Mouse (Mus musculus) lung, postnatal 25 days (tissue): ENCODE data around the gene Tmem251.

Experiments
- DNase-seq: peaks from one replicate; pipeline ENCODE4 v3.0.0; 2022; ENCODE audit warnings: low spot score

Gene Tmem251

DNA sequence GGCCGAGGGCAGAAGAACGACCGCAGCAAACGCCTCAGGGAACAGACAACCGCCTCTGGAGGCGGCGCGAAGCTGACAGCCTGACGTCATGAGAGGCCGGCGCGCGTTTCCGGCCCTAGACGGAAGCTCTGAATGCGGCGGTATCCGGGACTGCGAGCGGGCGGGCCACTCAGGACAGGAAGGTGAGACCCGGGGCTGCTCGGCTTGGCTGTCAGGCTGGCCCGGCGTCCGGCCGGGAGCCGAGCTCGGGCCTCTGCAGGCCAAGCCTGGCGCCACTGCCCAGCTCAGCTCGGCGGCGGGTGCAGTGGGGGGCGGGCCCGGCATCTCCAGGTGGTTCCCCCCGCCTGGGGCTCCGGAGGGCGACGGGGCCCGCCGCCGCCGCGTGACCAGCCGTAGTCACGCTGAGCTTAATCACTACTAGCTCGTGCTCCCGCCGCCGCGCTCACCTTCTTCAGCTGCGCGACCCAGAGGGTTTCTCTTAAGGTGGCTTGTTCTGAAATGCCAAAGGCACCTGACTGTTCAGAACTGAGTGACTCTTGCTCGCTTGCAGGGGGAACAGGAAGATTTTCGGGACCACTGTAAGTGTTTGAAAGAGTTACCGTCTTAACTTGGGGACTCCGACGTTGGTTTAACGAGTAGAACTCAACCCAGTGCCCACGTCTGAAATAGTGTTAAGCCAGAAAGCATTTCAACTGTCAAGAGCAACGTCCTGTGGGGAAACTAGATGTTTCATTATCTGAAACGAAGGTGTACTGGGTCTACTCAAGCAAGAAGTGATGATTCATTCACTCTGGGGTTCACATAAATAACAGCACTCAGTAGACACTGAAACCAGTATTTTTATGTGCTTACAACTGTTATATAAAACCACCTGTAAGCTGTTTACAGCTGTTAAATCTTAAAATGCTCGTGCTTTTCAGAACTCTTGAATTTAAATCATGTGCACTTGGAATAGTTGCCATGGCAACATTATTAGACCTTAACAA is at the start of gene Tmem251, which contains the start of gene Moap1:
Gene Tmem251, plus strand, starts transcription at position 174 of the 986 bp plus-strand sequence.
Gene Moap1, minus strand, starts transcription at position 73 of the 986 bp plus-strand sequence.
- peak; percentile 93 for DNase-seq

DNA sequence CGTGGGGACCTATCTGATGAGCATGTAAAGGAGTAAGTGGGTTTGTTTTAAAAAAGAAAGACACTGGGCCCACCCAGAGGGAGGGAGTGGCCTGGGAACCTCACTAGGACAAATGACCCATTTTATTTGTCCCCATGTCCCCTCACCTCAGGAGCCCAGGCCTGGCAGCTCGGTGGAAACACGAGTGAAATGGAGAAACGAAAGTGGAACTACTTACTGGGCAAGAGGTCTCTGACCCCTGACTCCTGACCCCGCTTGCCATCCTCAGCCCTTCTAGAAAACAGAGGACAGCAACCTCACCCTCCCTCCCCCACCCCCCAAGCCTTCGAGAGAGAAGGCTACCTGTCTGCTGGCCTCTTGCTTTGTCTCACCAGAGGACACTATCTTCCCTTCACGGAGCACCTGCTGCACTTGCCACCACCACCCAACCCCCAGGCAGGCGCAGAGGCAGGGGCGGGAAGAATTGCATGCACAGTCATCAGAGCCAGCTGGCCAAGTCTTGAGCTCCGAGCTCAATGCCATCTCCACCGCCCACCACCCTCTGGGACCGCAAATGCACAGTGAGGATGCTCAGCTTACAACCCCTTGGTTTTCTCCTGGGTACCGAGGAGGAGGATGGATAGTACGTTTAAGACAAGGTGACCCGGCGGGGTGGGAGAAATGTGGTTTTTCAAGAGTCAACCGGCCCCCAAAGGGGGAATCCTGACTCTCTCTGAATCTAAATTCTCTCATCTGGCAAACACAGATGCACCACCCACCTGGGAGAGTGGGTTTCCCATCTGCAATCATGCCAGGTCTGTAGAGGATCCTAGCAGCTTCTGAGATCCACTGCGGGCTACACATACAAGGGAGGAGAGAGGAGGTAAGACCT is 48.0 kb upstream of the Tmem251 start:
- DNase-seq: no peak

DNA sequence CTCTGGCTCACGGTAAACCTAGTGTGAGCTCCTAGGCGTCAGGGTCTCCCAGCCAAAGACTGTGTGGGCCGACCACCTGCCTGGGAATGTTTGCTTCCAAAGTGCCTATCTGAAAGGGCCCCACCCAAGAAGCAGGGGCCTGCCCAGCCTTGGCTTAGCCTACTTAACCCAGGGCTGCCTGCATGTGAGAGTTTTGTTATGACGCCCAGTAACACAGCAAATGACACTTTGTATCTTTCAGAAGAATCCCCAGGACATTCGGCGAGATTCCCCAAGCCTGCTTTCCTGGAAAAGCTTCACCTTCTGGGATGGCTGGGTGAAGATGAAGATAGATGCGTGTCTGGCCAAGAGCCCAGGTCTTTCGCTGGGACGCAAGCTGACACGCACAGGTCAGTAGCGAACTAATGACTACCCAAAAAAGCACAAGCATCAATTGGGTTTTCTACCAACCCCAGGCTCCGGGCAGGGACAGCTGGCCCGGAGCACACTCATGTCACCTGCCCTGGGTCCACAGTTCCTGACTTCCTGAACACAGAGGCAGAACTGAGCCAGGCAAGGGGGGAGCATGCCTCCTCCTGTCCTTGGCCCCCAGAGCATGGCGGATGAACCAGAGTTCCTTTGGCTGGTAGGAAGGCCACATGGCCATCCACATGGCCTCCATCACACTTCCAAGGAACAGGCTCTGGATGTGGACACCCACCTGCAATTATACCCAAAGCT is 46.8 kb upstream of the Tmem251 start:
- DNase-seq: no peak

DNA sequence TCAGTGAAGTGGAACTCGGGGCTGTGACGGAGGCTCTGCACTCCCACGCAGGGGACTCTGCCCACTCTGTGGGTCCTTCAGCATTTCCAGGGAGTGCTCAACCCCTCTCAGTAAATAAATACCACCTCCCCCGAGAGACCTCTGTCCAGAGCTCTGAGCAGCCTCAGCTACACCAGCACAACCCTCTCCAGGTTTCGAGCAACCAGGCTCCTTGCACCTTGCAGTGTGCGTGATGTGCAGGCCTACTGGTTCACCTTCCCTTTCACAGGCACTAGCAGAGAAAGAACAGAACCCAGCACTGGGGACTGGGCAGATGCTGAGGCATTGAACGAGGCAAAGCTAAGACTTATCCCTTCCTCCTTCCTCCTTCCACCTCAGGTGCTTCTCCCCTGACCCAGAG is 46.2 kb upstream of the Tmem251 start:
- no peak for DNase-seq

DNA sequence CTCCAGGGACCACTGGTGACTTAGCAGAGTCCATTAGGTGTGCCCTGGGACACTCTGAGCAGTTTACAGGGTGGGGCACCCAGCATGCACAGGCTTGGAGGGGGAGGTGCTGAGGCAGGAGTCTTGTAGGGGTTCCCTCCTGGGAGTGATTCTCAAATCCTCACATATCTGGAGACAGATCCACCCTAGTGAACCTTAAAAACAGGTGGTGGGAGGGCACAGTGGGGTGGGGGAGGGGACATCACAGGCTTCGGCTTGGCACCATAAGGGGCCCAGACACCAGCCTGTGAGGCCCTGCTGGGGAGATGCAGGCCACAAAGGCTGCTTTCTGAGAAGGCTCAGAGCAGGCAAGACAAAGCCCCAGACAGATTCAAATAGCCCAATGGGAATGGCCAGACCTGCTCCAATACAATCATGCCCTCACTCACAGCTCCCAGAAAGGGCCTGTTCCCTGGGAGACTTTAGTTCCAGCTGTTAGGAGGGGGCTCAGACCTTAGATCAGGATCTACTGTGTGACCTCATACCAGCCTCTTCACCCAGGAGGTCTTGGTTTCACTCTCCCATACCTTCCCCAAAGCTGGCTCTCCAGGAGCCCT is 45.4 kb upstream of the Tmem251 start:
- no peak for DNase-seq

DNA sequence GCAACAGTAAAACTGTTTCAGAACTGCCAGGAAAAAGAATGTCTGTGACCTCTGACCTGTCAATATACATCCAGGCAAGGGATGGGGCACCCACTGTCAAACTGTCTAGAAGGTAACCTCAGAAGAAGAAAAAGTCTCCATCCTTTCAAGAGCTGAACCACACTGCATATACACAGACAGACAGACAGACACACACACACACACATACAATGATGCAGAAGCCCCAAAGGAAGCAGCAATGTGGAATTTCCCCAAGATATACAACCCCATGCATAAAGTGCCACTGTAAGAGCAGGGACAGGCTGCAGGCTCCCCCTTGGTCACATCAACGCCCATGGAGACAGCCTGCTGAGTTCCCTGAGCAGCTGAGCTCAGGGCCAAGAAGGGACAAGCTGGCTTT is 44.4 kb upstream of the Tmem251 start:
- no peak for DNase-seq

DNA sequence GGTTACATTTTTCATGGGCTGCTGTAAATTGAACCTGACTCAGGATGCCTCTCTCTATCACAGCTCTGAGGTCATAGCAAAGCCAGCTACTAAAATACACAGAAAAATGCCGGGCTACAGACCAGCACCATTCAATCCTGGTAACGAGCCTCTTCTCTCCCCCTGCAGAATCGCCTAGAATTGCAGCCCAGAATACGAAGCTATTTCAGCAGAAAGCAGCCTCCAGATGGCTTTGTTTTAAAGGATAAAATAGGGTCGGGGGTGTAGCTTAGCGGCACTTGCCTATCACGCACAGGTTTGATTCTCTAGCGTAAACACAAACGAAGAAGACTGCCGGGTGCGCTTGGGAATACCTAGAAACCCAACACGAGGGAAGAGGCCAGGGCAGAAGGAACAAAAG is 43.1 kb upstream of the Tmem251 start:
- DNase-seq: no peak

DNA sequence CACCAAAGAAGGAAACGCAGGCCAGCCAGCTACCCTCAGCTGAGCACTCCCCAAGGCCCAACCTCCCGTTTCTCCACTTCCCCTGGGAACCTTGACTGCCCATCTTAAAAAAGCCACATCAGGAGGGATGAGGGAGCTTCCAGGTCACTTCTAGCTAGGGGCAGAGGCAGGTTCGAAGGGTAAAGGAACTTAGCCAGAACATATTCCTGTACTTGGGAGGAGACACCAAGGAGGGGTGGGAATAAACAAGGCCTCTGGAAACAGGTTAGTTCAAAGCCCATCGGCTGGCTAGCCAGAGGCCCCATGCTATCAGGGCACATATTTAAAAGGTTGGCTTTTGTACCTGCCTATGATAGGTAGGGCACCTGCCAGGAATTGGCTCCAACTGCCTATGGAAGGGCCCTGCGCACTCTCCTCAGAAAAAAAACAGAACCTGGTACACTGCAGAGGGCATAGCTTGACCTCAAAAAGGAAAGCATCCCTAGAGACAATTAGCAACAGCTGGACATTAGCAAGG is 41.8 kb upstream of the Tmem251 start:
- no peak for DNase-seq

DNA sequence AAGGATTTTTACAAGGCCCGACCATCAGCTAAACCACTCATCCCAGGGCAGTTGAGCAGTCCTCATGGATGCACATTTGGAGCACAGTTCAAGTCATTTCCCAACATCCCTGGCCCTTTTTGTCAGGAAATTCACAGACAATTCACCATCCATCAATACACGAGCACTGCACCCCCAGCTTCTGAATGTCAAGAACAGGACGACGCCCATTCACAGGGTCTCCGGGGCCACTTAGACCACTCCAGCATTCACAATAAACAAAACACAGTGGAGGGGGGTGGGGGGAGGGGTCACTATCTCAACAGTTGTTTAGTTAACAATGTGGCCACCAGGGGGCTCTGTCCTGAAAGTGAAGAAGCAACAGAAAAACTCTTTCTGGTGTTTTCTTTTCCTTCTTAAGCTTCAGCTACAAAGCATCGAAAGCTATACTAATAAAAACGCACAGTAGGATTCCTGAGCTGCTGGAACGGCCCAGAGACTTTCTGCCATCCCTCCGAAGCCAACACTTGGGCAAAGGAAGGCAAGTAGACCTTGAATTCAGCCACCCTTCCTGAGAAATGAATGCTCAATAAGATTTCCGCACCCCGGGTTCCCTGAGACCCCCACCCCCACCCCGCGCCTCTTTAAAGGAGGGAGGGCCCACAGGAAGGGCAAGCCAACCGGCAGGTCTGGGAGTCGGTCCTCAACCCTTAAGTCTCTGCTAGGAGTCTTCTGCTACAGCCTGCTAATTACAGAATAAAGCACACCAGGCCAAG is 41.0 kb upstream of the Tmem251 start:
- DNase-seq: peak; percentile 76

DNA sequence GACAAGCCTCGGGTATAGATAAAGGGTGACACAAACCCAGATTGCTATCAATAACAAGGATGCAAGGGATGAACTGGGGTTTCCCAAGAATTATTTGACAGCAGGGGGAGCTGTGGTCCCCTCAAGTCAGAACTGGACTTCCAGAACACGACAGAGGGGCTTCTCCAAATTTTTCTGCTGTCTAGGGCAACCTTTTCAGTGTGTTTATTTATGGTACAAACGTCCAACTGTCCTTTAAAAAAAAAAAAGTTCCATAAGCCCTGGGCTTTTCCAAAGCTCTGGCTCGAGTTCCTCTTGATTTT is 40.5 kb upstream of the Tmem251 start:
- DNase-seq: no peak

DNA sequence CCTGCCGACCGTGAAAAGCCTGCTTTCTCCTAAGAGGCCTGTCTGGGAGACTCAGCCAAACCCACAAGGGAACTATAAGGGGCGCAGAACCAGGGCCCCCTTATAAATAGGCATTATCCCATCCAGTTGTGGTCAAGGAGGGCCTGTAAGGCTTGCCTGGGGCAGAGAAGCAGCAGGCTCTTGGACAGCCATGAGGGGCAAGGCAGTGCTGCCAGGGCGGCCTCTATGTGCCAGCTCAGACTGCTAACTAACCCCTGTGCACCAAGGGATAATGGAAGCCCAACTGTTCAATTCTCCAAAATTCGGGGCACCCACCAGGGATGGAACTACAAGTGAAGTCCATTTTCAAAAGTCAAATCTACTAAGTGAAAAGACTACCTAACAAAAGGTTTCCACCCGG is 40.1 kb upstream of the Tmem251 start:
- no peak for DNase-seq

DNA sequence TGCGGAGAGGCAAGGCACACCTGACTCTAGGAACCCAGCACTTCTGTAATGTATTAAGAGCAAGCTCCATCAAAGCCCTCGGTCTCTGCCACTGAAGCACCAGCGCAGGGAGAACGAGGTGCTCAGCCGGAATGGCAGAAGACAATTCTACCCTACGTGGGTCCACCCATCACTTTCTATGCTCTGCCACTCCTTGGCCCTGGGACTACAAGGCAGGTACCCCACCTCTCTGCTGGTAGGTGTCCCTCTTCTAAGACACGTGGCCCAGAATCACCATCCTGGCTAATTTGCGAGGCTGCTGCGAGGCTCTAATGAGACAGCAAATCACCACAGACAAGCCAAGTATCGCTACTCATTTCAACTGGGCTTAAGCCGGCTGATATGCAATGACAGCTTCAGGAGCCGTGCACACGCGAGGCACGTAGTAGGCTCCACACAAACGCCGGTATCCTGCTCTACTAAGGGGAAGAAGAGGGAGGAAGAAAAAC is 39.6 kb upstream of the Tmem251 start:
- no peak for DNase-seq

DNA sequence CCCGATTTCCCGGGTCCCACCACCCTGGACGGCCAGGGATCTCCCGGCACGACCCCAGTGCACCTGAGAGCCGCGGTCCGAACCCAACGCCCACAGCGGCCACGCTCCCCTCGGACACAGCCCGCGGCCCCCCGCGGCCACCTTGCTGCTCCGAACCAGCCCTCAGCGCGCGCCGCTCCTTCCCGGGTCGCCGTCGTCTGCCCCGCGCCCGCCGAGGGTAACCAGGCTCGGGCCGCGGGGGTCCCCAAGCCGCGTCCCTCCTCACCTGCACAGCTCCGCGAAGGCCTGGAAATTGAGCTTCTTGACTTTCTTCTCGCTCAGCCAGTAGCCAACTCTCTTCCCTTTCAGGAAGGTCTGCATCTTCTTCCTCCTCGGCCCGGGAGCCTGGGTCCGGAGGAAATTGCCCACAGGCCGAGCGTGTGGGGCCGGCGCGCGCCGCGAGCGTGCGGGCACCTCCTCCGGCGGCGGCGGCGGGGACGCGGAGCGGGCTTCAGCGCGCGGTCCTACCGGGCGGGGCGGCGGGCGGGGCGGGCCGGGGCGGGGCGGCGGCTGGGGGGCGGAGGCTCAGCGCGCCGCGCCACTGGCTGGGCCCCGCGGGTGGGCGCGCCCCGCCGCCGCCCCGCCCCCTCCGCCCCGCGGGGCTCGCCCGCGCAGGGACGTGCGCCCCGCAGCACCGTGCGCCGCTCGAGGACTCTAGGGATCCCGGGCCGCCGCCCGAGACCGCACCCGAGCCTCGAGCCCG is 38.9 kb upstream of the Tmem251 start, which contains the start of gene Itpk1:
Gene Itpk1, minus strand, starts transcription at position 474 of the 742 bp plus-strand sequence.
- DNase-seq: peak; percentile 50

DNA sequence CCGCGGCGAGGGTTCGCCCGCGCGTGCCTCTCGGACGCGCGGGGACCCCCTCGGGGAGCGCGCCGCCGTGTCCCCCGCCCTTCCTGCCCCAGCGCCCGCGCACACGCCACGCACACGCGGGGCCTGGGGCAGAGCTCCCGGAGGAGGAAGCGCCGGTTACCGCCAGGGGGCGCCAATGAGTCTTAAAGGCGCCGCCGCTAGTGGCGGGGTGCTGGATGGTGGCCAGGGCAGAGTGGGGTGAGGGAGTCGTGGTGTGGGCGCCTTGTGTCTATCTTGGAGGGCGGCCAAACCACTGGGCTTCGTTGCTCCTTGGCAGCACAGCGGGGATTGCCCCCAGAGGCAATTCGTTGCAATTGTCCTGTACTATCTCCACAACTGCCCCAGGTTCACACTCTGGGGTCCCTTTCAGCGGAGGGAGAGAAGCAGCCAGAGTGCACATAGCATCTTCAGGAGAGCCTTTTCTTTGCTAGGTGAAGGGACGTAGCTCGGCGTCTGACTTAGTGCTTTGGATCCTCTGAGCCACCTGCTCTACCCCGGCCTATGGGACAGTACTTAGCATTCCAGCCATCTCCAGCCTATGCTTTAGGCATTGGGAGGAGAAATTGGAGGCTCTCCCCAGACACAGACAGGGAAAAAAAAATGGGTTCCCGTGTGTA is 38.2 kb upstream of the Tmem251 start:
- peak; percentile 83 for DNase-seq

DNA sequence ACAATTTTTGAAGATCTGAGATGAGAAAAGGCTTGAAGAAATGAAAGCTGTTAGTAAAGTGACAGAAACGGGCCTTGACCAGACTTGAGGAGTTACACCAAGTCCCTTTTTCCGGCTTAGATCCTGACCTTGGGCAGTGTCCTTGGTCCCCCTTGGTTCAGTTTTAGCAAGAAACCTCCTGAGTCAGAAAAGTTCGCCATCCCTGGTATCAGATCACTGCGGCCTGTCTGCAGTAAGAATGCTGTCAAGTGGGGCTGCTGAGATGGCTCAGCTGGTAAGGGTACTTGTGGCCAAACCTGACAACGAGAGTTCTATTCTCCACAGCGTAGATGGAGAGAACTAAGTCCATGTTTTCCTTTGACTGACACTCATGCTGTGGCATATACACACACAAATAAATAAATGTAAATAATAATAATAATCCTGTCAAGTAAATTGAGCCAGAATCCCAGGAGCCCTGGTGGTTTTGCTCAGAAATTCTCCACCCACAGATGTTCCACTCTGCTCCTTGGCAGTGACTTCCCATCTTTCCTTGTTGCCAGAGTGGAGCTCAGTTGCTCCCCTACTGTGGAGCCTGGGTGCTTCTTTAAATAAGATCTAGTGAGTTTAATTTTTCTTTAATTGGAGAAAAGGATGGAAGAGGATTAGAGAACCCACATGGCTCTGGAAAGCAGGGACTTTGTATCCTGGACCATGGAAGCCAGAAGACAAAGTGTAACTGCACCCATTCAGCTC is 37.5 kb upstream of the Tmem251 start:
- DNase-seq: no peak

DNA sequence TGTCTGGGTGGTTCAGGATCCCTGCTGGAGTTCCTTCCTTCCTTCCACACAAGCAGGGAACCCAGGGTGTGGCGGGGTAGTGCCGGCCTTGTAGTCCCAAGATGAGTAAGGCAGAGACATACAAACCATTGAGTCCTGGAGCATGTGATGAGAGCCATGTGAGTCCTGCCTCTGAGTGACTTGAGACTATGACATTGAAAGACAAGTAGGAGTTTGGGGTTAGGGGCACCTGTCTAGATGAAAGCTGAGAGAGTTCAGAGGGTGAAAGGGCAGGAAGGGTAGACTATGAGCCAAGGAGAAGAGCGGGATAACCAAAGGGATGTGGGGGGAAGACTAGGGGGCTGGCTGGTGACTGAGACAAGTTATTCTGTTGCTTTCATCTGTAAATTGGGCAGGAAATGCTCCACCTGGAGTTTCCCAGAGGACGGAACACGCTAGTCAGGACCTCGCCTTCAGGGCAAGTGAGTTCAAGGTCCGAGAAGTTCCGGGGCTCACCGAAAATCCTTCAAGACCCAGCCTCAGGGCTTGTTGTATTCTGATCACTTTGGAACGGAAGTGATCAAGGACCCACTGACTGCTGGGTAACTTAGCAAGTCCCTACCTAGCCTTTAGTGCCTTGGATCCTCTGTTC is 36.6 kb upstream of the Tmem251 start:
- no peak for DNase-seq

DNA sequence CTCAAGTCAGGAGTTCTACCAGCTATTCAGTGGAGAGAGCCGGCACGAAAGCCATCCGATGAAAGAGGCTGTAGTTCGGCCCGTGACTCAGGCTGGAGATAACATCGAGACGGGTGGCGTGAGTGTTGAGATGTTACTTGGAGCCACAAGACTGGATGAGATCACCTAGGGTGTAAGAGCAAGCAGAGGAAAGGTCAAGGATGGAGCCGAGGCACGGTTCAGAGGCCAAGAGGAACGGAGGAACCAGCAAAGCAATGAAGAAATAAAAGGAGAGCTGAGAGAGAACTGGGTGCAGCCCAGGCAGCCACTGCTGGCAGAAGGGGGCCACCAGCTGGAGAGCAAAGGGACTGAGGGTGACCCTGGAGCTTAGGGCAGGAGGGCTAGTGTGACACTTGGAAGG is 35.3 kb upstream of the Tmem251 start:
- DNase-seq: no peak

DNA sequence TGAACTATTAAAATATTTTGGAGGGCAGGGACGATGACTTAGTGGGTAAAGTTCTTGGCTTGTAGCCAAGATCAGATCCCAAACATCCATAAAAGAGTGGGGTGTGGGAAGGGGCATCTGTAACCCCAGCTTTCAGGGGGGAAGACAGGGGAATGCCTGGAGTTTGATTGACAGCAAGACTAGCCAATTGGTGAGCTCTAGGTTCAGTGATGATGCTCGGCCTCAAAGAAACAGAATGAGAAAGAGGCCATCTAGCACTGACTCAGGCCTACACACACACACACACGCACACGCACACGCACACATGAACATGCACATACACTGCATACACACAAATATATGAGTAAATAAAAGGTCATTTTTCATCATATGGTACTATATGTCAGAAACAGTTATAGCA is 33.7 kb upstream of the Tmem251 start:
- DNase-seq: no peak
